Mouse (Mus musculus) gastrocnemius, postnatal 14 days (tissue): ENCODE data around the gene Pdcd2. TPM values are rescaled to one million over a fixed set of nuclear protein-coding genes. Genes with fewer than 3 reads are reported as not detected.
"Not testable (repeated sequence)": the region's sequence is repeated elsewhere in the genome, so short reads cannot be mapped to it uniquely, and the experiment has no call there.

Experiments used
- DNase-seq: peaks from one replicate; pipeline ENCODE4 v3.0.0; 2021; ENCODE audit warnings: mixed read lengths
- intact Hi-C: fragments of 180-260 bp; cut with DNase I; formaldehyde crosslinking; loops from one replicate; pipeline ENCODE4 v1.15.1; 2025; ENCODE audit warnings: low total_unique reads
- long read RNA-seq, 2 experiments: library from polyadenylated mRNA; stranded (forward); transcript quantifications; one replicate each; pipeline ENCODE4 v2.0.0; 2021
- total RNA-seq, 2 experiments: library from RNA; stranded (reverse); gene quantifications; 2 replicates each; pipeline ENCODE4 v1.2.3; 2021

Gene Pdcd2
- 10 to 100 TPM; 12.6 to 15.6 TPM for total RNA-seq
- long read RNA-seq, experiment 1, transcript Pdcd2-201 (6 exons, 1,120 nt) = major isoform, 7 of 9 reads
- long read RNA-seq, experiment 1, partial matches to known transcripts = 1 of 9 reads
- long read RNA-seq, experiment 1, other reads (novel, unspliced or antisense) = 1 of 9 reads
- long read RNA-seq, experiment 2, transcript Pdcd2-201 (6 exons, 1,120 nt) = major isoform, 7 of 10 reads
- long read RNA-seq, experiment 2, partial matches to known transcripts = 3 of 10 reads
- long read RNA-seq, experiment 2, other reads (novel, unspliced or antisense) = 0 of 10 reads

GRCm38 (mm10) chr17:15526986-15527810 is at the start of gene Pdcd2:
Pdcd2 (minus strand) TSS chr17:15527301.
- intact Hi-C loops = loop anchor here (5.0 kb wide), 1 partner anchor 35 kb away; the partner anchor contains the start of gene Prdm9
- DNase-seq = peak; percentile 95

DNA sequence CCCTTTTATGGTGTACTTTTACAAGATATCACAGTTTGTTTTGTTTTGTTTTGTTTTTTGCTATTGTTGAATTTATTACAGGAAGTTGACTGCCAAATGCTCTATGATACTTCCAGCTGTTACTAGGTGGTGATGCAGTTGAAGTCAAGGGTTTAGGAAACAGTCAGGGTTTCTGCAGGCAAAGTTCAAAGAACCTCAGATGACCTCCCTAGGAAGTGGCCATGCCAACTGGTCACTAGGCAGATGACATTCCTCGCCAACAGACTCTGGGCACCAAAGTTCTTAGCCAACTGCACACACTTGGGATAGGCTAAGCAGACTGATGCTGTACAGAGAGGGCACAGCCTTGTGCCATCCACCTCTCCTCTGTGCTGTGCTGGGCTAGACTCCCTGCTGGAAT is 48.0 kb upstream of the Pdcd2 start:
- peak; percentile 6 for DNase-seq
- intact Hi-C loops = no loop called here

- no peak for DNase-seq
- intact Hi-C loops = no loop called here
These were observed 39.8 kb upstream of the Pdcd2 start for GRCm38 (mm10) chr17:15566908-15567307.

DNA sequence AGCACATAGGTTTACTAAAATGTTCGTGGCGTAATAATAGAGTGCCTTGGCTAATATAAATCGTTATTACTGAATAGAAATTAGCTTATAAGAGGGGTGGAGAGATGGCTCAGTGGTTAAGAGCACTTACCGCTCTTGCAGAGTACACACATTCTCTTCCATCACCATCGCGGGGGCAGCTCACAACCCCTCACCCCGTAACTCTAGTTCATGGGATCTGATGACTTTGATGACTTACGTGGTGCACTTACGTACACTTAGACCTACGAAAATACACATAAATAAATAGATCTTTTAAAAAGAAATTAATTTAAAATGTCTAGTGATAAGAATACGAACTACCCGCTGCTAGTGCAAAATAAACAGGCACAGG is 37.8 kb upstream of the Pdcd2 start:
- DNase-seq = no peak
- intact Hi-C loops = loop anchor here (5.0 kb wide), 1 partner anchor 38 kb away; the partner anchor contains the start of gene Pdcd2

GRCm38 (mm10) chr17:15564014-15564927 is 37.2 kb upstream of the Pdcd2 start, which contains the start of gene Prdm9:
Prdm9 (minus strand) TSS chr17:15564354.
- intact Hi-C loops = loop anchor here (5.0 kb wide), 1 partner anchor 37 kb away; the partner anchor contains the start of gene Pdcd2
- DNase-seq = peak; percentile 99

DNA sequence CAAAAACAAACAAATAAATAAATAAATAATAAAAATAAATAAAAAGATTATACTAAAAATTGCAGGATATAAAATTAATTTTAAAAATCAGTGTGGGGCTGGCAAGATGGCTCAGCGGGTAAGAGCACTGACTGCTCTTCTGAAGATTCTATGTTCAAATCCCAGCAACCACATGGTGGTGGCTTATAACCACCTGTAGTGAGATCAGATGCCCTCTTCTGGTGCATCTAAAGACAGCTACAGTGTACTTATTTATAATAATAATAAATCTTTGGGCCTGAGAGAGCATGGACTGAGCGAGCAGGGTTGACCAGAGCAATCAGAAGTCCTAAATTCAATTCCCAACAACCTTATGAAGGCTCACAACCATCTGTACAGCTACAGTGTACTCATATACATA is 32.8 kb upstream of the Pdcd2 start:
- intact Hi-C loops = loop anchor here (5.0 kb wide), 1 partner anchor 33 kb away; the partner anchor contains the start of gene Pdcd2

DNA sequence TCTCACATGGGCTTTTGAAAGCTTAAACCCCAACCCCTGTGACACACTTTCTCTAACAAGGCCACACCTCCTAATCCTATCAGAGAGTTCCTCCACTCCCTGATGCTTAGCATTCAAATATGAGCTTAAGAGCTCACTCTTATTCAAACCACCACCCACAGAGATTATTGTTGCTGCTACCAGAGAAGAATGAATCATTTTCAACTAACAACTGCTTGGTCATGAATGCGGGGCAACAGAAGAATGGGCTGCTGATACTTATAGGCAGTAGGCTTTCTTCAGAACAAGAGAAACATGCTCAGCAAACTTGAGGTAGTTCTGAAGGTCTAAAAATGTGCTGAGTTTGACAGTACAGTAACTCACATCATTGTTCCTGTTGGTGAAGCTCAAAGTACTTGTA is 22.6 kb upstream of the Pdcd2 start:
- intact Hi-C loops = no loop called here
- DNase-seq = no peak

More for the DNA sequence above, 32.8 kb upstream of the Pdcd2 start:
- no peak for DNase-seq

- intact Hi-C loops = no loop called here
- no peak for DNase-seq
These were observed 19.3 kb upstream of the Pdcd2 start for GRCm38 (mm10) chr17:15546440-15546839.

- intact Hi-C loops, DNase-seq: not testable (repeated sequence)
These were observed 16.8 kb upstream of the Pdcd2 start for GRCm38 (mm10) chr17:15543868-15544267.

DNA sequence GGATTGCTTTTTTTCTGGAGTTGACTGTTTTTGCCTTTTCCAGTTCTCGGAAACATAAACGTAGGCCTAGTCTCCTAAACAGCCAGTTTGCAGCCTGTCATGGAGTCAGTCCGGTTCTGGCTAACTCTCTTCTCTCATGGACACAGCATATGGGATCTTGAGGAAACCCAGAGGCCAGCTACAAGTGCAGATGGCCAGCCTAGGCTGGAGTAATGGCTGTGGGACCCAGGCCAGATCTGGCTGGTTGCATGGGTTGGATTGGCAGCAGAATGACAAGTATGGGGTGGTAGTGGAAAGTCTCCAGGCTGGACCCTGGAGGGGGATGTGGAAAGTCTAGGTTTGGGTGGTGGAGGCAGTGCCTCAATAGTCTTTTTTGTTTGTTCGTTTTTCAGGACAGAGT is 13.2 kb upstream of the Pdcd2 start:
- intact Hi-C loops = no loop called here
- DNase-seq = no peak

GRCm38 (mm10) chr17:15536457-15536904 is 9.4 kb upstream of the Pdcd2 start:
- intact Hi-C loops = no loop called here
- peak; percentile 17 for DNase-seq

DNA sequence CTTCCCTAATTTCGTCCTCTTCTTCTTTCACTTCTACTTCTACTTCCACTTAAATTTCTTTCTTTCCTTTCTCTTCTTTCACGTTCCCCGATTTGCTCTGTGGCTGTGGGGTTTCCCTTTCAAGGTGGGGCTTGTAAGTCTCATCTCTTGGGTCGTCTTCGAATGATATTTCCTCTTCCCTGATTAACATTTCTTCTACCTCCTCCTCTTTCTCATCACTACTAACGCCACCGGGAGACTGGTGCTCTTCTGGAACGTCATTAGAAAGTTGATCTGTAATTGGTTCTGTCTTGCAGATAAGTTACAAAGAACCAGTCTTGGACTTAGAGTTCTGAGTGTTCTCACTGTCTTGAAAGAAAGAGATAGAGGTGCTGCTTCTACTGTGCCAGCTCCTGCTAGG is 8.8 kb upstream of the Pdcd2 start:
- no peak for DNase-seq
- intact Hi-C loops = no loop called here

- no peak for DNase-seq
- intact Hi-C loops = no loop called here
These were observed 8.2 kb upstream of the Pdcd2 start for GRCm38 (mm10) chr17:15535162-15535800.

- no peak for DNase-seq
These were observed 3.0 kb upstream of the Pdcd2 start for GRCm38 (mm10) chr17:15530141-15530540.

GRCm38 (mm10) chr17:15528887-15529286 is 1.8 kb upstream of the Pdcd2 start:
- no peak for DNase-seq
- intact Hi-C loops = loop anchor here (5.0 kb wide), 1 partner anchor 33 kb away; the partner anchor contains the start of gene Prdm9

More at GRCm38 (mm10) chr17:15530141-15530540, 3.0 kb upstream of the Pdcd2 start:
- intact Hi-C loops = no loop called here

DNA sequence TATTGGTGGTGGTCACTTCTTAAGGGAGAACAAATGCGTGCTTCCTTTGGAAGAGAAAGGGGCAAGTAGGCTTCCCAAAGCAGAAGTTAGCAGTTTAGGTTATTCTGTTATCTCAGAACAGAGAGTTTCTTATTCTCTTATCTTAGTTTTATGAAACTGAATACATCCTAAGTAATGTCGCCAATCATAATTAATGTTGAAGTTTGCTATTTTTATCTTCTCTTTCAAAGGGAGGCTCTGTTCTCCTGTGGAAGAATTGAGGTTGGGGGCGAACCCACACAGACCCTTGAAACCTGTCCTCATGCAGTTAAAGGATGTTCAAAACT is 673 bp upstream of the Pdcd2 start:
- DNase-seq = no peak
- intact Hi-C loops = loop anchor here (5.0 kb wide), 1 partner anchor 35 kb away; the partner anchor contains the start of gene Prdm9

- intact Hi-C loops = loop anchor here (5.0 kb wide), 1 partner anchor 36 kb away; the partner anchor contains the start of gene Prdm9
- no peak for DNase-seq
These were observed 797 bp downstream of the Pdcd2 start for GRCm38 (mm10) chr17:15526304-15526703.

DNA sequence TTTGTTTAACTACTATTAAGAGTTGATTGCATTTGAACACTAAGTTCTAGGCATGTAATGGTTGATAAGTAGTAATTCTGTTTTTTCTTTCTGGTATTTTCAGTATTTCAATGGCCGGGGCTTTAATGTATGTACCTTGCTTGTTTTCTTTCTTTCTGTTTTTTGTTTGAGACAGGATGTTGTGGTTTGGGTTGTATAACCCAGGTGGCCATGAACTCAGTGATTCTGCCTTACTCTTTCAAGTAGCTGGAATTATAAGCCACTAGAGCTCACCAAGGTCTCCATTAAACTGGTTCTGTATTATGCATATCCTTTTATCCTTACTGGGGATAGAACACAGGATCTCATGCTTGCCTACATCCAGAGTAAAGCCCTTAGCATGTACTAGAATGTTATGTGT is 8.3 kb downstream of the Pdcd2 start:
- DNase-seq = no peak
- intact Hi-C loops = no loop called here

DNA sequence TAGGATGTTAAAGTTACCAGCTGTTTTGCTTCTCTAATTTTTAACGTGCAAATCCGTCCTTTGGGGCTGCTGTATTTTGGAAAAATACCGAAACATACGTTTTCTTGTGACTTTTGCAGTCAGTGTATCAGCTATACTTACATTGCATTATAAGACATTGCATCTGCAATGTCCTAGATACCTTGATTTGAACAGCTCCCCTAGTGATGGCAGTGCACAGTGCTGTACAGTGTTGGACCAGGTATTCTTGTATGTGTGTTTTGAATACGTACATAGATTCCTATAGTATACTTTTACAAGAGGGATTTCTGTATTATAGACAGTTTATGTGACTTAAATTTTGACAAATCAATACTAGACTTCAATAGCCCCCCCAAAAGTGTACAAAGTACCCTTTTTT is 8.9 kb downstream of the Pdcd2 start:
- intact Hi-C loops = no loop called here
- DNase-seq = no peak
